Mouse (Mus musculus) layer of hippocampus, adult 9-10 months (tissue): ENCODE data around the gene Gpr62.
"Not testable (repeated sequence)": the region's sequence is repeated elsewhere in the genome, so short reads cannot be mapped to it uniquely, and the experiment has no call there.

Experiments used
- DNase-seq: peaks from one replicate; pipeline ENCODE4 v3.0.0; 2022; ENCODE audit warnings: low spot score

Gene Gpr62

DNA sequence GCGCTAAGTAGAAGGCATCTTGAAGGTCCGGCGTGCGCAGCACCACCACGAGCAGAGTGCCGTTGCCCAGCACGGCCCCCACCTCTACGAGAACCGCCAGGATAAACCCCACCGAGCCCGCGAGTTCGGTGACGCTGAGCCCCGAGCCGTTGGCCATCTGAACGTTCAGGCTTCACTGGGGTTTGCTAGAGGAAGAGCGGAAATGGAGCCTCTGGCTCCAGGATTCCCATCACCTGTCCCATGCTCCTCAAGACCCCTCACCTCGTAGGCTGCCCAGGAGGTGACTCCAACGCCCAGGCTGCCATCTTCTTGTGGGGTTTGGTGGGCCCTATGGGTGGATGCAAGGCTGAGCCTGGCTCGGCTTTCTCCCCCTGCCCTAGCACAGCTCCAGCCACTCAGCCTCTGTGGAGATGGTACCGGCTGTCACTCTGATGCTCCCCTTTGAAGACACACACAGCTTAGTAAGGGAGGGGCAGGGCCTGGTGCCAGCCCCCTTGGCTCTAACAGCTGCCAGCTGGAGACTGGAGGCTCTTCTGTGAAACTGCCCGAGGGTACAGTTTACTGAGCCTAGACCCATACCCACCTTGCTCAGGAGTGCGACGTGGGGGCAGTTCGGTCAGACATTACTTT lies at the start of gene Gpr62:
Gene Gpr62, minus strand, starts transcription at position 368 of the 630 bp plus-strand sequence.
- DNase-seq = no peak

- no peak for DNase-seq
Observed at GRCm38 (mm10) chr9:106514273-106514672, 48.5 kb upstream of the Gpr62 start, which contains the start of gene Iqcf5. Iqcf5 (plus strand) TSS chr9:106514573.

DNA sequence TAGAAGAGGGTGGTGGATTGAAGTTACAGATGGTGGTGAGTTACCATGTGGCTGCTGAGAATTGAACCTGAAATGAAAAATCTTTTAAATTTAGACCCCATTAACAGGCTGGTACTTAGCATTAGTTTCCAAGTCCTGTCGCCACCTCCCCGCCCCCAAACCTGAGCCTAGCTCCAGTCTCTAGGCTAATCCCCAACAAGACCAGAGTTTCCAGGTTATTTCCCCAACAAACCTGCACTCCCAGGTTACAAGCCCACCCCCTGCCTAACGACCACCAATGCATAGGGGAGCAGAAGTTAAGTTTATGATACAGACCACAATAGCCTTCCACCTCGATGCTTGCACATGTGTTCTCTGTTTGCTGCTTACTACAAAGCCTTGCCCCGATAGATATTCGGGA lies 47.8 kb upstream of the Gpr62 start:
- DNase-seq = no peak

- no peak for DNase-seq
Observed at GRCm38 (mm10) chr9:106512729-106513450, 47.2 kb upstream of the Gpr62 start.

DNA sequence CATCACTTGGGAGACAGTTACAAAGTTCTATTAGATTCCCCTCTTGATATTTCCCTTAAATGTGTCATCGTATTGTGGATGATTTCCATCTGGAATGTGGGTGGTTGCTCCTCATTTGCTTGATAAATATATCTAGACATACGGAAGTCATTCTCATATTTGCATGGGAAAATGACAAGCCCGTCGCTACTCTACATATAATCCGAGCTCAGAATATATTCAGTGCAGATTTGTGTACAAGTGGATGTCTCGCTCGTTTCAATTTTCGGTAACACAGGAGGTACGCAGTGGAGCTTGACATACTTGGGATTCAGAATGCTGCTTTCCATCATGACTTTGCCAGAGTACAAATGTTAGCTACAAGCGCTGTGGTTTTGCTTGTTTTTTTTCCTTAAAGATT lies 43.6 kb upstream of the Gpr62 start:
- peak; percentile 52 for DNase-seq

- no peak for DNase-seq
Observed at GRCm38 (mm10) chr9:106504246-106504645, 38.5 kb upstream of the Gpr62 start.

DNA sequence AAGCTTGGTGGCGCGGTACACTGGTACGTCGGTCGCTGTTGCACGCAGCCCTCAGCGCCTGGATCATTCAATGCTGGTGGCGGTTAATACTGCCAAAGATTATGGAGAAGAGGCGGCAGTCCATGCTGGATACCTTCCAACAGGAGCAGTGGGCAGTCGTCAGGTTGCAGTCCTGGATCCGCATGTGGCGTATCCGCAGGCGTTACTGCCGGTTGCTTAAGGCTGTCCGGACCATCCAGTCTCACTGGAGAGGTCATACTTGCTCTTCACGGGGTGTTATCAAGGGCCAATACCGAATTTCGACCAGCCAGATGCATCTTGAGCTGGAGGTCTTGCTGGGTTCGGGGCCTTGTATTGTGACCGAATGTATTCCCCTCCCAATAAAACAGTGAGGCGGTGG lies 36.1 kb upstream of the Gpr62 start:
- DNase-seq = no peak

DNA sequence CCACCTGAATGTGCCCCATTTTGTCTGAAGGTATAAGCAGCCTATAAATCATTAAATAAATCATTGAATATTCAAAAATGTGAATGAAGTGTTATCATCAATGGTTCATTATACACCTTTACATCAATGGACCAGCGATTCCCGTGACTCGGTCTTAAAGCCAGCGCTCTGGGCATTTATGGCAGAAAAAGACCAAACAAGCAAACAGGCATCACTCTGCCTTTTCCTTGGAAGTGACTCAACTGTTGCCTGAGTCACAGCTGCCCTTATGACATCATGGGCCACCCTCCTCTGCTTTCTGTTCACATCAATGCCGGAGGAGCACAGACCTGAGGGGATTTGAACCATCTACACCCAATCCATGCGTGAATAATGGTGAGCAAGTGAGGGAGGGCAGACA lies 33.9 kb upstream of the Gpr62 start, which contains the start of gene Iqcf1:
Gene Iqcf1, plus strand, starts transcription at position 301 of the 400 bp plus-strand sequence.
- no peak for DNase-seq

DNA sequence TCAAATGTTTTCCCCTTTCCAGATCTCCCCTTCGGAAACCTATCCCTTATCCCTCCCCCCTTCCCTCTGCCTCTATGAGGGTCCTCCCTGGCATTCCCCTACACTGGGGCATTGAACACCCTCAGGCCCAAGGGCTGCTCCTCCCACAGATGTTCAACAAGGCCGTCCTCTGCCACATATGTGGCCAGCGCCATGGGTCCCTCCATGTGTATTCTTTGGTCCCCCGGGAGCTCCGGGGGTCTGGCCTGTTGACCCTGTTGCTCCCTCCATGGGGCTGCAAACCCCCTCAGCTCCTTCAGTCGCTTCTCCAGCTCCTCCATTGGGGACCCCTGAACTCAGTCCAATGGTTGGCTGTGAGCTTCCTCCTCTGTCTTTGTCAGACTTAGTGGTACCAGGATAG lies 21.9 kb upstream of the Gpr62 start:
- DNase-seq = not testable (repeated sequence)

DNA sequence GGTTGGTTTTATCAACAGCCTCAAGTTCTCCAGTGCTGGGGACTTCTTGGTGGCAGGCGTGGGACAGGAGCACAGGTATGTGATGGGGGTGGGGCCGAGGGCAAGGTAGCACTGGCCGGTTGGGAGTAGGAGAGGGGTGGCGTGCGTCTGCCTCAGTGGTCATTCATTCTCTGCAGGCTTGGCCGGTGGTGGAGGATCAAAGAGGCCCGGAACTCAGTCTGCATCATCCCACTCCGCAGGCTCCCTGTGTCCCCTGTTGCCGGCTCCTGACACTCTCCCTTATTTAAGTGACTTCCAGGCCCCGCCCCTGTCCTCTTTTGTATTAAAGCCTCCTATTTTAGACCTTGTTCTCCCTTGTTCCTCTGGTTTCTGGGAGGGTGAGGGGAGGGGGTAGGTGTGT lies 19.3 kb upstream of the Gpr62 start:
- no peak for DNase-seq

- DNase-seq = no peak
Observed at GRCm38 (mm10) chr9:106483606-106484005, 17.9 kb upstream of the Gpr62 start.

DNA sequence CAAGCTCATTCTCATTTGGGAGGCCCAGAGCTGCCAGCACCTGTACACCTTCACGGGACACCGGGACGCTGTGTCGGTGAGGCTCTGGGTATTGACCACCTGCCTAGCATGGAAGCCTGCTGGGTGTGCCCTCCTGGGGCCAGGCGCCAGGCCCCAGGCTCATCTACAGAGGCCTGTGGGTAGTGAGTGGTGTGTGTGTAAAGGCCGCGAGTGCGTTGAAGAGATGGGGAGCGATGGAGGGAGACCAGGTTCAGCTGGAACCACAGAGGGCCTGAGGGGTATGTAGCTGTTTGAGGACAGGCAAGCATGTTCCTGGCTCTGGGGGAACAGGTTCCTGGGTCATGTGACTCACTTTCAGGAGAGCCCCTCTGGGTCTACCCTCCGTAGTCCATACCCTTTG lies 17.4 kb upstream of the Gpr62 start:
- no peak for DNase-seq

DNA sequence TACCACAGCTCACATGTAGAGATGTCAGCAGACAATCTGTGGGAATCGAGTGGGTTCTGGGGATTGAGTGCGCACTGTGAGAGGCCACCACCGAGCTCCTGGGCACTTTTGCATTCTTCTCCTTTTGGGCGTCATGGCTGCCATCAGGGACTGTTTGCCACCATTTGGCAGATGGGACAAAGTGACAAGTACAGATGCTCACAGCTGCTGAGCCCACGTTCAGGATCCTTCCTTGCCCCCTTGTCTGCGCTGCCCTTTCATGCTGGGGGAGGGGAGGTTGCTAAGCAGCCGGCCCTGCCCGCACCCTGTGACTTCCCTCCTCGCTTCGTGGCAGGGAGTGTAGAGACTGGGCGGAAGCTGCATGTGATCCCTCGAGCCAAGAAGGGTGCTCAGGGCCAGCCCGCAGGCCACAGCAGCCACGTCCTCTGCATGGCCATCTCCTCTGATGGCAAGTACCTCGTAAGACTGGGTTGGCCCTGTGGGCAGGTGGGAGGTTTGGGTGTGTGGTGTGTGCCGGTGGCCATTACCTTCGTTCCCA lies 16.9 kb upstream of the Gpr62 start:
- DNase-seq = no peak

DNA sequence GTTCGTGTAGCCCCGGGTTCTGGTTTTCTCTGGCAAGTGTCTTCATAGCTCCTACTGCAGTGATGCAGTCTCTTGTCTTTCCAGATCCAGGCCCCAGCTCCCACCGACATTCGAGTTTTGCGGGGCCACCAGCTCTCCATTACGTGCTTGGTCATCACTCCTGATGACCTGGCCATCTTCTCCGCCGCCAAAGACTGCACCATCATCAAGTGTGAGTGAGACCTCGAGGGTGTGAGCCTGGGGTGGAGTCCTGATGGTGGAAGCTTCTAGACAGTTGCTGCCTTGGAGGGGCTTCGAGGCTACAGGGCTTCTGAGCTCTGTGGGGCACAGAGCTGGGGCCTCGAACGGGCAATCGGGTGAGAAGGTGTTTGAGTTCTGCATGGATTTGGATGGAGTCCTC lies 15.9 kb upstream of the Gpr62 start:
- no peak for DNase-seq

DNA sequence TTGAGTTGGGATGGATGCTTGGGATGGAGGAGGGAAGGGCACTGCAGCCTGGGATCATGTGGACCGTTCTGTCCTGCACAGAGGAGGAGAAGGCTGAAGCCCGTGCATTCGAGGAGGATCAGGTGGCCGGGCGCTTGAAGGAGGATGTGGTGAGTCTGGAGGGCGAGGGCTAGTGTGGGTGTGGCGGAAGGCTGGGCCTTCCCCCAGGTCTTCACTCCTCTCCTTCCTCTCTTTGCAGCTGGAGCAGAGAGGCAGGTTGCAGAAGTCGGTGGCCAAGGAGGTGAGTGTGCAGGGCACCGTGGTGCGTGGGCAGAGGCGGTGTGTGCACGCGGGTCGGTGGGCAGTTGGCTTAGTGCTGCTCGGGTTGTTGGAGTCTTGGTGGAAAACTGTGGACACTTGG lies 15.3 kb upstream of the Gpr62 start:
- no peak for DNase-seq

- DNase-seq = no peak
Observed at GRCm38 (mm10) chr9:106480541-106480940, 14.8 kb upstream of the Gpr62 start.

- no peak for DNase-seq
Observed at GRCm38 (mm10) chr9:106478101-106478500, 12.4 kb upstream of the Gpr62 start.

- no peak for DNase-seq
Observed at GRCm38 (mm10) chr9:106477649-106478048, 11.9 kb upstream of the Gpr62 start.

- DNase-seq = peak; percentile 98
Observed at GRCm38 (mm10) chr9:106476924-106477484, 11.3 kb upstream of the Gpr62 start, which contains the start of gene Parp3. Parp3 (minus strand) TSS chr9:106476949.

GRCm38 (mm10) chr9:106476002-106476923 lies 10.5 kb upstream of the Gpr62 start:
- no peak for DNase-seq

DNA sequence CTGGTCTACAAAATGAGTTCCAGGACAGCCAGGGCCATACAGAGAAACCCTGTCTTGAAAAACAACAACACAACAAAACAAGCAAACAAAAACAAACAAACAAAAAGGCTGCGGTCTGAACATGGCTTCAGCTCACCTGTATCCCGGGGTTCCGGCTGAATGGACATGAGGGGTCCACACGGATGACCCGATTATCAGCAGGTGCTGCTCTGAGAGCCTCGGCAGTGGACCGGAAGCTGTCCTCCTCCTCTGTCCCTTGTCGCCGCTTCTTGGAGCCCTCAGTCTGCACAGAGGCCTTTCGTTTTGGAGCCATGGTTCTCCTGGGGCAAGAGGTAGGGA lies 9.9 kb upstream of the Gpr62 start, which contains the start of gene Rrp9:
Gene Rrp9, plus strand, starts transcription at position 301 of the 339 bp plus-strand sequence.
- DNase-seq = no peak

GRCm38 (mm10) chr9:106475046-106475445 lies 9.3 kb upstream of the Gpr62 start:
- no peak for DNase-seq
